Mouse (Mus musculus): ENCODE measurements around the gene Imp3. TPM values are rescaled to one million over a fixed set of nuclear protein-coding genes. Genes with fewer than 3 reads are reported as not detected.
"Not testable (repeated sequence)": the region's sequence is repeated elsewhere in the genome, so short reads cannot be mapped to it uniquely, and the experiment has no call there.

Imp3 gene
- polyA plus RNA-seq, 1 experiment from 2014 or later = 76.8 TPM

DNA sequence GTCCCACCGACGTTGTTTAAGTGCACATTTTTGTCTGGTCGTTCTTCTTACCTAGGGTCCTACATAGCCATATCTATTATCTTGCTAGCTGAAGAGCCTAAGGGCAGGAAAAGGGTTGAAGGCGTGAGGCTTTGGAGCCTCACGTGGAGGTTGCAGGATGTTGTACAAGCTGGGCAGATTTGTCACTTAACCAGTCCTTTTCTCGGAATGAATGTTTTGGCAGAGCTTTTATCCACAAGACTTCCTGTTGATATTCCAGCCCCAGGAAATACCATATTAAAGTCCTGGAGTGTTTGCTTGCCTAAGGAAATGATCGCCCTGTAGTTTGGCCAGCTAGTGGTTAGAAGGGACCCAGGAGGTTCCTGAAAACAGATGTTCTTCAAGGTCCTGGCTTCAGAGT is 1.1 kb downstream of the Imp3 start:
- no peaks in the 10 kb centered on the region for H3K27me3 ChIP-seq (ENCODE audit: control insufficient read depth, insufficient read depth, low read length)
- 1% methylated on average over 7 of the region's 7 CpGs for WGBS
- no peaks in the 10 kb centered on the region for H3K9me3 ChIP-seq (ENCODE audit: control insufficient read depth, low read depth, low read length)
- peak overlapping the region; percentile 76 for H3K4me3 ChIP-seq (ENCODE audit: low read depth, low read length)
- ATAC-seq (ENCODE audit: insufficient number of reproducible peaks, insufficient read depth, low FRiP score, low read depth) = no peak
- H3K4me2 ChIP-seq (replicated peaks; ENCODE audit: low read depth, low read length) = peak overlapping the region; percentile 83
- peak overlapping the region; percentile 29; the same call in 1 of the 2 replicates for H3K27ac ChIP-seq (ENCODE audit: low read length)
- peaks cover 6% of the 10 kb centered on the region; the same call in 1 of the 2 replicates for H3K4me1 ChIP-seq (ENCODE audit: control insufficient read depth, insufficient read depth, low read length)
- peak overlapping the region; percentile 72 for H3K9ac ChIP-seq (replicated peaks; ENCODE audit: low read depth, low read length)
- H3K36me3 ChIP-seq (ENCODE audit: control insufficient read depth, insufficient read depth, low read length) = no peaks in the 10 kb centered on the region; the same call in 1 of the 2 replicates

GRCm38 (mm10) chr9:56947481-56947880 is 10.2 kb downstream of the Imp3 start:
- not testable (repeated sequence) for H3K9ac ChIP-seq (replicated peaks; ENCODE audit: low read depth, low read length); H3K9me3 ChIP-seq (ENCODE audit: control insufficient read depth, low read depth, low read length); H3K27ac ChIP-seq (ENCODE audit: low read length); H3K4me2 ChIP-seq (replicated peaks; ENCODE audit: low read depth, low read length); H3K4me1 ChIP-seq (ENCODE audit: control insufficient read depth, insufficient read depth, low read length); ATAC-seq (ENCODE audit: insufficient number of reproducible peaks, insufficient read depth, low FRiP score, low read depth); H3K27me3 ChIP-seq (ENCODE audit: control insufficient read depth, insufficient read depth, low read length); H3K4me3 ChIP-seq (ENCODE audit: low read depth, low read length); H3K36me3 ChIP-seq (ENCODE audit: control insufficient read depth, insufficient read depth, low read length)
- WGBS = 27% methylated on average over 3 of the region's 3 CpGs

DNA sequence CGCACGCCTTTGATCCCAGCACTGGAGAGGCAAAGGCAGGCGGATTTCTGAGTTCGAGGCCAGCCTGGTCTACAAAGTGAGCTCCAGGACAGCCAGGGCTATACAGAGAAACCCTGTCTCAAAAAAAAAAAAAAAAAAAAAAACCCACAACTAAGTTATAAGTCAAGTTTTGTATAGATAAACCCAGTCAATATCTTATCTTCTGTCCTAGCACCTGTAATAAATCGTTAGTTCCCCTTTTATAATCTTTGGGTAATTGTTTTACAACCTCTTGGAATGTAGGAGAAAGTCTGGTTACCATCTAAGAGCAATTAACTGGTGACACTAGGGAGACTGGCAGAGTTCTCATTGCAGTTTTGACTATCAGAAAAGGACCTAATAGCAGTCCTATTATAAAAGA is 11.4 kb downstream of the Imp3 start:
- H3K27me3 ChIP-seq (ENCODE audit: control insufficient read depth, insufficient read depth, low read length); H3K27ac ChIP-seq (ENCODE audit: low read length); H3K9me3 ChIP-seq (ENCODE audit: control insufficient read depth, low read depth, low read length); H3K4me2 ChIP-seq (replicated peaks; ENCODE audit: low read depth, low read length); H3K9ac ChIP-seq (replicated peaks; ENCODE audit: low read depth, low read length); ATAC-seq (ENCODE audit: insufficient number of reproducible peaks, insufficient read depth, low FRiP score, low read depth); H3K36me3 ChIP-seq (ENCODE audit: control insufficient read depth, insufficient read depth, low read length); H3K4me3 ChIP-seq (ENCODE audit: low read depth, low read length); H3K4me1 ChIP-seq (ENCODE audit: control insufficient read depth, insufficient read depth, low read length): not testable (repeated sequence)
- 48% methylated on average over 5 of the region's 5 CpGs for WGBS

DNA sequence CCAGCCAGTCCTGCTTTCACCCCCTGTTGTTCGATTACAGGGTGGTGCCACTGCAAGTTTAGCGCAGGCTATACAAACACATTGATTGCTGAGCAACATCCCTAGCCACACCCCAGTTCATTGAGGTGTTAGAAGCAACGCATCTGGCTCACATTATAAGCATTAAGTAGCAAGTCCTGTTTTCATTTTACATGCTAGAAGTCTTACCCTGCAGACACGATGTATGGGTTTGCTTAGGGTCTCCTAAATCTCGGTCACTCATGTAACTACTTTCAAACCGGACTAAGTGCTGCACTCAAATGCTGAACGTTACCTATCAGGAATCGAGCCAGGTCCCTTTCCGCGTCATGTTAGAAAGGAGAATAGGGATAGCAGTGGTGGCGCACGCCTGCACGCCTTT is 12.5 kb downstream of the Imp3 start:
- no peaks in the 10 kb centered on the region for H3K4me1 ChIP-seq (ENCODE audit: control insufficient read depth, insufficient read depth, low read length)
- no peaks in the 10 kb centered on the region for H3K36me3 ChIP-seq (ENCODE audit: control insufficient read depth, insufficient read depth, low read length)
- no peak overlapping the region for H3K27ac ChIP-seq (ENCODE audit: low read length)
- H3K27me3 ChIP-seq (ENCODE audit: control insufficient read depth, insufficient read depth, low read length) = no peaks in the 10 kb centered on the region
- no peak for ATAC-seq (ENCODE audit: insufficient number of reproducible peaks, insufficient read depth, low FRiP score, low read depth)
- peak overlapping the region; percentile 44 for H3K4me2 ChIP-seq (replicated peaks; ENCODE audit: low read depth, low read length)
- H3K9me3 ChIP-seq (ENCODE audit: control insufficient read depth, low read depth, low read length) = no peaks in the 10 kb centered on the region
- peak overlapping the region; percentile 55; the same call in 1 of the 2 replicates for H3K4me3 ChIP-seq (ENCODE audit: low read depth, low read length)
- 20% methylated on average over 13 of the region's 13 CpGs for WGBS
- H3K9ac ChIP-seq (replicated peaks; ENCODE audit: low read depth, low read length) = no peak overlapping the region

DNA sequence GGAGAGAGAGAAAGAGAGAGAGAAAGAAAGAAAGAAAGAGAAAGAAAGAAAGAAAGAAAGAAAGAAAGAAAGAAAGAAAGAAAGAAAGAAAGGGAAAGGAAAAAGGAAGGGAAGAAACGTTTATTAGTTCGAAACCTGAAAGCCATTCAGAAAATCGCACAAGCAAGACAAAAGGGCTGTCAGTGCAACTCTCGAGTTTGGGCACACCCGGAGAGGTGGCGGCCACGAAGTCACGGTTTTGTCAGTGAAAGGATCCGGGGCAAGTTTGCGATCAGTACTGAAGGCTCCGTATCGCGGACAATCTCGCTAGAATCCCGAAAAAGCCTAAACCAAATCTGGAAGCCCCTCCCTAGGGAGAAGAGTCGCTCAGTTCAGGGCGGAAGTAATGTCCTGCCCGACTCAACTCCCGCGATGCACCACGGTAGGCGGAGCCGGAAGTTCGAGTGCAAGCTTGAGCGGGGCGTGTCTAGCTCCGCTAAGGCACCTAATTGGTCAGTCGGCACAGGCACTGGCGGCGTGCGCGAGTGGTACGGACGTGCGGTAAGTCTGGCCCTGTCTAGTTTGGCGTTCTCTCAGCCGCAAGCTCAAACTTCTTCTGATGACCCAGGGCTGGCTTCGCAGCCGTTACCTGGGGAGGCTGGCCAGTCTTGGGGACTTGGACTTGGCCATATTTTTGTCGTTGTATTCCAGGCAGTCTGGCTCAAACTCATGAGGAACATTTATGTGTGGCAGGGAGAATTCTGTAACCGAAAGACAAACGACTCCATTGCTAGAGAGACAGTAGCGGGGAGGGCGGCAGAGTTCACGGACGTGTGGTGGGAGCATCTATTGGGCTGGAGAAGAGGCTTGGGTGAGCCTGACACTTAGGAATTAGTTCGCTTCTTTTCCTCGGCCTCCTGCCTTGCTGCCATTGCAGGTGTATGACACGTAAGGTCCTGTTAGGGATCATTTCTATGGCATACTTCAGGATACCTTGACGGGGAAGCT is 13.4 kb downstream of the Imp3 start, which contains the start of gene Snupn:
TSS of gene Snupn (plus strand) at position 465 of the 987 bp plus-strand sequence.
- Histone ChIP-seq H3K9ac (replicated peaks; ENCODE audit: low read depth, low read length) (peak within 1 kb of the TSS; percentile 47), H3K9me3 (ENCODE audit: control insufficient read depth, low read depth, low read length) (no peaks in the 10 kb centered on the region), H3K4me1 (ENCODE audit: control insufficient read depth, insufficient read depth, low read length) (no peaks in the 10 kb centered on the region), H3K4me2 (replicated peaks; ENCODE audit: low read depth, low read length) (peak within 1 kb of the TSS; percentile 71), H3K36me3 (ENCODE audit: control insufficient read depth, insufficient read depth, low read length) (no peaks in the 10 kb centered on the region), H3K27ac (ENCODE audit: low read length) (peak within 1 kb of the TSS; percentile 74), H3K4me3 (ENCODE audit: low read depth, low read length) (peak within 1 kb of the TSS; percentile 55), H3K27me3 (ENCODE audit: control insufficient read depth, insufficient read depth, low read length) (no peaks in the 10 kb centered on the region)
- ATAC-seq (ENCODE audit: insufficient number of reproducible peaks, insufficient read depth, low FRiP score, low read depth) = peak; percentile 99
- WGBS = under 1% methylated on average over 50 of the region's 50 CpGs

DNA sequence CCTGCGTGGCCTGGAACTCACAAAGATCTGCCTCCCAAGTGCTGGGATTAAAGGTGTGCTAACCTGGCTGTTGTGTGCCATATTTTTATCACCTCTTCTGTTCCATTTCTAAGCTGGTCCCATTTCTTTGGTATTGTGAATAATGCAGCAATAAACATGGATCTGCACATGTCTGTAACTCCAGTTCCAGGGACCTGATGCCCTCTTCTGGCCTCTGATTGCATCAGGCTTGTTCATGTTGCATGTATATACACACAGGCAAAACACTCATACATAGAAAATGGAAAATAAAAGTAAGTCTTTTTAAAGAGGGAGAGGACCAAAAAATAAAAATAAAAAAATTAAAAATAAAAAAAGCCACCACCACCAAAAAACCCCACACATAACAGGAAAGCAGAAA is 16.3 kb downstream of the Imp3 start:
- no peak for ATAC-seq (ENCODE audit: insufficient number of reproducible peaks, insufficient read depth, low FRiP score, low read depth)
- H3K9ac ChIP-seq (replicated peaks; ENCODE audit: low read depth, low read length) = no peak overlapping the region
- 94% methylated on average over 1 of the region's 1 CpGs for WGBS
- H3K9me3 ChIP-seq (ENCODE audit: control insufficient read depth, low read depth, low read length) = no peaks in the 10 kb centered on the region
- no peaks in the 10 kb centered on the region for H3K4me1 ChIP-seq (ENCODE audit: control insufficient read depth, insufficient read depth, low read length)
- no peak overlapping the region for H3K4me3 ChIP-seq (ENCODE audit: low read depth, low read length)
- no peak overlapping the region for H3K4me2 ChIP-seq (replicated peaks; ENCODE audit: low read depth, low read length)
- H3K27me3 ChIP-seq (ENCODE audit: control insufficient read depth, insufficient read depth, low read length) = no peaks in the 10 kb centered on the region
- no peak overlapping the region for H3K27ac ChIP-seq (ENCODE audit: low read length)
- no peaks in the 10 kb centered on the region for H3K36me3 ChIP-seq (ENCODE audit: control insufficient read depth, insufficient read depth, low read length)

GRCm38 (mm10) chr9:56956966-56957675 is 19.8 kb downstream of the Imp3 start:
- H3K36me3 ChIP-seq (ENCODE audit: control insufficient read depth, insufficient read depth, low read length) = no peaks in the 10 kb centered on the region
- no peaks in the 10 kb centered on the region for H3K4me1 ChIP-seq (ENCODE audit: control insufficient read depth, insufficient read depth, low read length)
- no peak overlapping the region for H3K4me3 ChIP-seq (ENCODE audit: low read depth, low read length)
- no peaks in the 10 kb centered on the region for H3K9me3 ChIP-seq (ENCODE audit: control insufficient read depth, low read depth, low read length)
- H3K27me3 ChIP-seq (ENCODE audit: control insufficient read depth, insufficient read depth, low read length) = no peaks in the 10 kb centered on the region
- no peak for ATAC-seq (ENCODE audit: insufficient number of reproducible peaks, insufficient read depth, low FRiP score, low read depth)
- 76% methylated on average over 7 of the region's 7 CpGs for WGBS
- H3K4me2 ChIP-seq (replicated peaks; ENCODE audit: low read depth, low read length) = no peak overlapping the region
- H3K9ac ChIP-seq (replicated peaks; ENCODE audit: low read depth, low read length) = no peak overlapping the region
- H3K27ac ChIP-seq (ENCODE audit: low read length) = no peak overlapping the region

- H3K4me1 ChIP-seq (ENCODE audit: control insufficient read depth, insufficient read depth, low read length) = no peaks in the 10 kb centered on the region
- H3K4me2 ChIP-seq (replicated peaks; ENCODE audit: low read depth, low read length) = no peak overlapping the region
- 89% methylated on average over 2 of the region's 2 CpGs for WGBS
- H3K36me3 ChIP-seq (ENCODE audit: control insufficient read depth, insufficient read depth, low read length) = 0 out of 2 replicates have a peak, but pooled peaks cover under 1% of the 10 kb centered on the region
- H3K27me3 ChIP-seq (ENCODE audit: control insufficient read depth, insufficient read depth, low read length) = no peaks in the 10 kb centered on the region
- H3K9me3 ChIP-seq (ENCODE audit: control insufficient read depth, low read depth, low read length) = no peaks in the 10 kb centered on the region
- no peak overlapping the region for H3K27ac ChIP-seq (ENCODE audit: low read length)
- H3K4me3 ChIP-seq (ENCODE audit: low read depth, low read length) = no peak overlapping the region
- no peak overlapping the region for H3K9ac ChIP-seq (replicated peaks; ENCODE audit: low read depth, low read length)
- no peak for ATAC-seq (ENCODE audit: insufficient number of reproducible peaks, insufficient read depth, low FRiP score, low read depth)
Measured at GRCm38 (mm10) chr9:56958689-56959088, 21.4 kb downstream of the Imp3 start.

Data from stomach, embryonic 14.5 days (tissue).